Mouse (Mus musculus) kidney, adult 2 months (tissue): ENCODE data around the gene Slfn9. TPM values are rescaled to one million over a fixed set of nuclear protein-coding genes. Genes with fewer than 3 reads are reported as not detected.
"Not testable (repeated sequence)": the region's sequence is repeated elsewhere in the genome, so short reads cannot be mapped to it uniquely, and the experiment has no call there.

Source experiments
- DNase-seq: peaks from one replicate; pipeline ENCODE4 v3.0.0; 2021
- H3K27ac ChIP-seq: fragments of 200-500 bp; 2 replicates; pipeline ENCODE4 v1.5.1; 2012; ENCODE audit warnings: low read depth, low read length, control low read depth, inconsistent platforms; ENCODE audit not compliant: insufficient read depth
- H3K27me3 ChIP-seq: fragments of 200-500 bp; replicated peaks from 2 replicates; pipeline ENCODE4 v1.6.1; 2012; ENCODE audit warnings: mild to moderate bottlenecking, moderate library complexity, low read length, inconsistent platforms; ENCODE audit not compliant: control insufficient read depth, insufficient read depth
- H3K36me3 ChIP-seq: fragments of 200-500 bp; 2 replicates; pipeline ENCODE4 v1.6.1; 2012; ENCODE audit warnings: mild to moderate bottlenecking, moderate library complexity, low read length, inconsistent platforms; ENCODE audit not compliant: control insufficient read depth, insufficient read depth
- H3K4me1 ChIP-seq: fragments of 200-500 bp; 2 replicates; pipeline ENCODE4 v1.6.1; 2011; ENCODE audit warnings: low read length; ENCODE audit not compliant: control insufficient read depth, insufficient read depth
- H3K4me3 ChIP-seq: fragments of 200-500 bp; 2 replicates; pipeline ENCODE4 v1.5.1; 2011; ENCODE audit warnings: mild to moderate bottlenecking, low read depth, low read length, control low read depth; ENCODE audit not compliant: insufficient read depth
- CTCF ChIP-seq: fragments of 200-500 bp; conservative IDR thresholded peaks from 2 replicates; pipeline ENCODE4 v1.5.1; 2011; ENCODE audit warnings: low read depth, mild to moderate bottlenecking, control low read depth, low read length, moderate library complexity, mixed read lengths; ENCODE audit not compliant: insufficient read depth, insufficient read length
- POLR2A ChIP-seq: fragments of 200-500 bp; IDR thresholded peaks from one replicate; pipeline ENCODE4 v1.6.1; 2011; ENCODE audit warnings: low read depth, low read length, control low read depth
- WGBS: fragments of 180-500 bp; shearing (Covaris S2); methylation state at CpG from one replicate; pipeline ENCODE4 v1.1.7; 2018; 5-methylcytosine and 5-hydroxymethylcytosine counted together
- polyA plus RNA-seq: library from polyadenylated mRNA; depleted of rRNA; stranded (reverse); fragments of >200 nt; gene quantifications from 2 replicates; pipeline ENCODE4 v1.2.3, GENCODE M21; 2012

Gene Slfn9
- polyA plus RNA-seq, 1 experiment, result 0.36 TPM

DNA sequence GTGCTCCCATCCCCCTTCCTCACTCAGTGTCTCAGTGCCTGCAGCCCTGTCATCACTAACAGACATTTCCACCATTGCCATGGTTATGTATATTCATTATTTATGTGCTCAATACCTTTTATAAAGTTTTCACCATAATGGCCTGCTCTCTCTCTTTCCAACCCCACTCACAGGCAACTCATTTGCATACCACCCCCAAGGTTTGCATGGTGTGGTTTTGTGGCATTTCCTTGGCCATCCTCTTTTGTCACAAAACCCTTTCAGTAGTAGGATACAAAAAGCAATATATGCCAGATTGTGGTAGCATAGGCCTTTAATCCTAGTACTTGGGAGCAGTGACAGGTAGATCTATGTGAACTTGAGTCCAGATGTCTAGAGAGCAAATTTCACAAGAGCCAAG is 24.5 kb upstream of the Slfn9 start:
- no peaks in the 10 kb centered on the region for H3K36me3 ChIP-seq
- DNase-seq, result no peak
- H3K27me3 ChIP-seq, result no peaks in the 10 kb centered on the region; the same call in 1 of the 2 replicates
- H3K4me1 ChIP-seq, result no peaks in the 10 kb centered on the region
- no peak overlapping the region for H3K4me3 ChIP-seq
- TF ChIP-seq POLR2A (no peak), CTCF (no peak)
- no peak overlapping the region for H3K27ac ChIP-seq

- Histone ChIP-seq H3K27me3 (no peaks in the 10 kb centered on the region; the same call in 1 of the 2 replicates), H3K36me3 (no peaks in the 10 kb centered on the region), H3K4me1 (no peaks in the 10 kb centered on the region), H3K27ac (no peak overlapping the region), H3K4me3 (no peak overlapping the region)
- TF ChIP-seq POLR2A, result no peak
- TF ChIP-seq CTCF, result no peak
- WGBS, result 84% methylated on average over 1 of the region's 1 CpGs
- no peak for DNase-seq
These were observed 21.7 kb upstream of the Slfn9 start for GRCm38 (mm10) chr11:83013356-83013755.

DNA sequence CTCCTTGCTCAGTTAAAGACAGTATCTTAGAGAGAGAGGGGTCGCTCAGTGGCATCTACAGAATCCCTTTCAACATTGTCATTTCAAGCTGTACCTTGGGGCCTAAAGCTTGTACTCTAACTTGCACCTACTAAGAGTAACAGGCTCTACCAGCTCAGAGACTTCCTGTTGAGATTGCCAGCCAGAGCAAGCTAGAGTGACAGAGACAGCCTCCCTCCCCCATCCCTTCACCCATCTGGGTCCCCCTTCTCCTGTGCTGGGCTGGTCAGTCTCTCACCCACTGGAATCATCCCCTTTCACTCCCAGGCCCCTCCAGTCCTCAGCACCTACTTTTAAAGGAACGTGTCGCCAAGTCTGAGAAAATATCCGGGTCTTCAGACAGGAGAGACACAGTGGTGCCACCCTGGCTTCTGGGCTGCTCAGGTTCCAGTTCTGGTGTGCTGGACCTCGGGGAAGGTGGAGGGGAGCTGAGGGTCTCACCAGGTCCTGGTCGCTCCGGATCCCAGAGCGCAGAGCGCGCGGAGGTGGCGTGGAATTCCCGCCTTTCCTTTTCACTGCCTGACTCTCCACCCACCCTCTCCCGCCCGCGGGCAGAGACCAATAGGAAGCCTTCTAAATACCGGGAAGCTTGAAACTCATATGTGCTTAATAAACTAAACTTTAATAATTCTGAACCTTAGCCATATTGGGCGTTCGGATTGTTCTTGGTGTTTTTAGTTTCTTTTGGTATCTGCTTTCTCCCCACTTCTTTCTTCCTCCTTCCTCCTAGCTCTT is 831 bp downstream of the Slfn9 start:
- WGBS, result 7% methylated on average over 19 of the region's 19 CpGs
- not testable (repeated sequence) for H3K4me1 ChIP-seq, H3K36me3 ChIP-seq, H3K27ac ChIP-seq, H3K27me3 ChIP-seq
- peak overlapping the region; percentile 63 for H3K4me3 ChIP-seq
- DNase-seq, result peak; percentile 56

DNA sequence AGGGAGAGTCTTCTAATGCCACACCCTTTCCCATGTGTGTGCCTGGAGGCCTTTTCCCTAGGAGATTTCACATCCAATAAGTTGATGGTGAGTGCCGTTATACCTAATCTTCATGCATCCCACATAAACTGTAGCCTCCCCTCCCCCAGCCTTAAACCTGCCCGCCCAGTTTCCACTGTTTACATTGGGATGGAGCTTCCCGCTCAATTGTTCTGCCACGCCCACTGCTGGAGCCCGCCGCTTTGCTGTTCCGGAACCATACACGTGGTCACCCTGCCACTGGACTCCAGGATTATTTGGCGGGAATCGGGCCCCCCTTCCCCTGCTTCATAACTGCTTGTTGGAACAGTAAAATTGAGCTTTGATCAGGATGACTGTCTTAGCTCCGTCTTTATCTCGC is 2.3 kb downstream of the Slfn9 start:
- no peaks in the 10 kb centered on the region for H3K27me3 ChIP-seq
- no peaks in the 10 kb centered on the region for H3K36me3 ChIP-seq
- WGBS, result 32% methylated on average over 12 of the region's 12 CpGs
- H3K4me3 ChIP-seq, result no peak overlapping the region
- H3K4me1 ChIP-seq, result no peaks in the 10 kb centered on the region
- H3K27ac ChIP-seq, result no peak overlapping the region
- TF ChIP-seq CTCF (no peak), POLR2A (no peak)
- DNase-seq, result no peak

DNA sequence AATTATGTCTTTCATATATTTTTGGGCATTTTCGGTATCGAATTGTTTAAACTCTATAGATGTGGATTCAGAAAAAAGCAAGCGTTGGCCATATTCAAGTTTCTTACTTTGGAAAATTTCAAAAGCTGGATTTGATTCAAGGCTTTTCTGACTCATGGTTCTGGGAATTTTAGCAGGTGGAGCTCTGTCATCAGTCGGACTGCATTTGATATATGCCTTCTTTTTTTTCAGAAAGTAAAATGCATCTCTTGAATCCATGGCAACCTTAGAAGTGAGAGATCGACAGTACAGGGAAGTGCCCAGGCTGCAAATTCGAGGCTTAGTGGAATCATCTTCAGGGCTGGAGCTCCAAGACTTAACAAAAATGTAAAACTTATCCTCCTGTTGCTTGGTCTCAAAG is 4.0 kb downstream of the Slfn9 start:
- H3K36me3 ChIP-seq, result no peaks in the 10 kb centered on the region
- no peak for DNase-seq
- no peaks in the 10 kb centered on the region for H3K27me3 ChIP-seq
- no peak overlapping the region for H3K4me3 ChIP-seq
- TF ChIP-seq POLR2A, result no peak
- no peak for TF ChIP-seq CTCF
- WGBS, result 90% methylated on average over 6 of the region's 6 CpGs
- H3K4me1 ChIP-seq, result no peaks in the 10 kb centered on the region
- no peak overlapping the region for H3K27ac ChIP-seq

- 88% methylated on average over 17 of the region's 17 CpGs for WGBS
- Histone ChIP-seq H3K4me1 (no peaks in the 10 kb centered on the region), H3K4me3 (no peak overlapping the region), H3K27ac (no peak overlapping the region), H3K36me3 (no peaks in the 10 kb centered on the region), H3K27me3 (no peaks in the 10 kb centered on the region)
- no peak for DNase-seq
- TF ChIP-seq POLR2A (no peak), CTCF (no peak)
These were observed 8.4 kb downstream of the Slfn9 start for GRCm38 (mm10) chr11:82983193-82983592.

DNA sequence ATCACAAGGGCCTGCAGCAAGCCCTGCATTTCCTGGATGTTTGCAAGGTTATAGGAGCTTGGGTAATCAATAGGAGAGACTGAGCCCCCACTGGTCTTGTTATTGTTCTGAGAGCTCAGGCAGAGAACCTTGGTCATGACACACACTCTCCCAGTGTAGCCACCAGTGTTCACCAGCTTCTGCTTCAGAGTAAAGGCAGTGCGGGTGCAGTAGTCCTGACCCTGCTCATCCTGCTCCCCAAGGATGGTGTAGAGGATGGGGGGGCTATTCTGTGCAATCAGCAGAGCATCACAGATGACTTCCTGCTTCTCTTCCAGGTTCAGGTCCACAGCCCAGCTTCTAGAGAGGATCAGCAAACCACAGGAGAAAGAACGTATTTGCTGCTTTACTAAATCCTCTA is 9.2 kb downstream of the Slfn9 start:
- DNase-seq, H3K36me3 ChIP-seq, H3K4me1 ChIP-seq, H3K4me3 ChIP-seq, H3K27ac ChIP-seq, H3K27me3 ChIP-seq: not testable (repeated sequence)
- WGBS, result 95% methylated on average over 2 of the region's 2 CpGs

- no peak for TF ChIP-seq CTCF
- TF ChIP-seq POLR2A, result no peak
- 34% methylated on average over 5 of the region's 5 CpGs for WGBS
- DNase-seq, result peak; percentile 69
These were observed 17.7 kb downstream of the Slfn9 start for GRCm38 (mm10) chr11:82973916-82974315.

More at GRCm38 (mm10) chr11:82973916-82974315, 17.7 kb downstream of the Slfn9 start:
- no peaks in the 10 kb centered on the region for H3K27me3 ChIP-seq
- no peaks in the 10 kb centered on the region for H3K4me1 ChIP-seq
- no peaks in the 10 kb centered on the region for H3K36me3 ChIP-seq
- no peak overlapping the region for H3K27ac ChIP-seq
- no peak overlapping the region for H3K4me3 ChIP-seq
